Mouse (Mus musculus) left cerebral cortex, adult 2 months (tissue): ENCODE data around the gene 2610528J11Rik. TPM values are rescaled to one million over a fixed set of nuclear protein-coding genes. Genes with fewer than 3 reads are reported as not detected.

Source experiments
- DNase-seq, 2 experiments: peaks; one replicate each; pipeline ENCODE4 v3.0.0; 2021 to 2022; ENCODE audit warnings: low spot score in 2 of 2, mixed read lengths in 1 of 2; ENCODE audit errors: extremely low spot score in 1 of 2
- H3K27ac ChIP-seq: fragments of 200-600 bp; 2 replicates; pipeline ENCODE4 v1.8.1; 2022
- H3K4me3 ChIP-seq: fragments of 200-600 bp; 2 replicates; pipeline ENCODE4 v1.8.1; 2022
- CTCF ChIP-seq: fragments of 200-600 bp; IDR thresholded peaks from 2 replicates; pipeline ENCODE4 v1.8.1; 2022; ENCODE audit warnings: antibody characterized with exemption, mild to moderate bottlenecking, moderate library complexity
- intact Hi-C: fragments of 180-260 bp; cut with DNase I; formaldehyde crosslinking; loops from one replicate; pipeline ENCODE4 v1.15.1; 2025
- total RNA-seq, 2 experiments: library from RNA; stranded (reverse); gene quantifications; 2 replicates each; pipeline ENCODE4 v1.2.3; 2021

The 2610528J11Rik gene
- total RNA-seq, 2 experiments from 2014 or later, result not detected

DNA sequence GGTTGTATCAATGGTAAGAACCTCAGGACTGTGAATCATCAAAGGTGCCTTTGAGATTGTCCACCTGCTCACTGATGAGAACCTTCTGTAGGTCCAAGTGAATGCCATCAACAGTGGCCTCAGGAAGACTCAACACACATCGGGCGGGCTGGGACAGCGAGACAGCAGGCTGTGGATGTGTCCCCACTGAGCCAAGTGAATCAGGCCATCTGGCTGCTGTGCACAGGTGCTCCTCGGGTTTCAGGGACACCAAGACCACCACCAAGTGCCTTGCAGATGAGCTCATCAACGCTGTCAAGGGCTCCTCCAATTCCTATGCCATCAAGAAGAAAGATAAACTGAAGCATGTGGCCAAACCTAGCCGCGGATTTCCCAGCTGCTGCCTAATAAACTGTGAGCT, 4.6 kb upstream of the 2610528J11Rik start:
- no peak for TF ChIP-seq CTCF
- DNase-seq, result no peak
- Histone ChIP-seq H3K4me3 (no peak overlapping the region), H3K27ac (no peak overlapping the region)
- intact Hi-C loops, result no loop called here

GRCm38 (mm10) chr4:118523976-118524375, 2.8 kb upstream of the 2610528J11Rik start:
- intact Hi-C loops, result no loop called here
- Histone ChIP-seq H3K4me3 (no peak overlapping the region), H3K27ac (no peak overlapping the region)
- no peak for TF ChIP-seq CTCF
- DNase-seq, result no peak

DNA sequence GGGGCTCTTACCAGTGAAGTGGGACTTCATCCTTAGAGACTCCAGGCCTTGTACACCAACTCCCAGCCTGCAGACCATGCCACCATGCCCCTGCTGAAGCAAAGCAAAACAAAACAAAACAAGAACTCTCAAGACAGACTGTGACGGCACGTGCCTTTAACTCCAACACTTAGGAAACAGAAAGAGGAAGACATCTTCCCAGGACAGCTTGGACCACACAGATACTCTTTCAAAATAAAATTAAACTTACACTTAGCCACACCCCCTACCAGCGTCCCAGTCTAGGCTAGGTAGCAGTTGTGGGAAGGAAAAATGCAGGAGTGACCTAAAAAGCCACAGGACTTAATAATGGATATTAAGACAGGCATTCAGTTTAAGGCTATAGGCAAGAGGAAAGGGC, 1.0 kb upstream of the 2610528J11Rik start:
- intact Hi-C loops, result no loop called here
- Histone ChIP-seq H3K4me3 (no peak overlapping the region), H3K27ac (no peak overlapping the region)
- no peak for TF ChIP-seq CTCF
- DNase-seq, result no peak

DNA sequence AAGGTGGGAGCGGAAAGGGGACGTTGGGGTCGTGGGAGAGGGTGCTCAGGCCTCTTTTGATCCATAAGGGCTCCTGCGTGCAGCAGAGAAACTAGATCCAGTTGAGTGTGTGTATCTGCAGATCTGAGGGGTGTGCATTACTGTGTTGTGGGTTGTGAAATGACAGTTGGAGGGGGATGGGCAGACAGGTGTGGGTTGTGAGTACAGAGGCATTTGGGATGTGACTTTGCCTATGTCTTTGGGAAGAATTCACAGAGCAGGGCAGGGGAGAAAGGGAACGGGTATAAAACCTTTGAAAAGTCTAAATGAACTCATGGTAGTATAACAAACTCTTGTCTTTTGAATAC, 509 bp downstream of the 2610528J11Rik start:
- H3K27ac ChIP-seq, result no peak overlapping the region
- H3K4me3 ChIP-seq, result no peak overlapping the region
- intact Hi-C loops, result no loop called here
- DNase-seq, result no peak
- TF ChIP-seq CTCF, result no peak

DNA sequence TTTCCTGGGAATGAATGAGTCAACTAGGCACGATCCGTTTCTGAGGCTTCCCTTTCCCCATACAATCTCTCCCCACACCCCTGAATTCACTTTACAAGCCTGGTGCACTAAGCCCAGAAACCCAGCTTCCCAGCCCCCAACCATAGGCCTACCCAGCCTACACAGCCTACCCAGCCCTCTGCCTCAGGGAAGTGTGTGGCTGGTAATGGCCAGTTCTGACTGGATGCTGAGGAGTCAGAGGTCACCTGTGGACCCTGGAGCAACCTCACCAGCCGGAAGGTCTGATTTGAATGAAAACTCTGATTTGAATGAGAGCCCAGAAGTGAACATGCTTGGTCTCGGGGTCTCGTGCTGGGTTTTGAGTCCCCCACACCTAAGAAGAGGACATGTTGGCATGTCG, 921 bp downstream of the 2610528J11Rik start:
- no peak for DNase-seq
- no peak overlapping the region for H3K4me3 ChIP-seq
- intact Hi-C loops, result no loop called here
- TF ChIP-seq CTCF, result no peak
- no peak overlapping the region for H3K27ac ChIP-seq

DNA sequence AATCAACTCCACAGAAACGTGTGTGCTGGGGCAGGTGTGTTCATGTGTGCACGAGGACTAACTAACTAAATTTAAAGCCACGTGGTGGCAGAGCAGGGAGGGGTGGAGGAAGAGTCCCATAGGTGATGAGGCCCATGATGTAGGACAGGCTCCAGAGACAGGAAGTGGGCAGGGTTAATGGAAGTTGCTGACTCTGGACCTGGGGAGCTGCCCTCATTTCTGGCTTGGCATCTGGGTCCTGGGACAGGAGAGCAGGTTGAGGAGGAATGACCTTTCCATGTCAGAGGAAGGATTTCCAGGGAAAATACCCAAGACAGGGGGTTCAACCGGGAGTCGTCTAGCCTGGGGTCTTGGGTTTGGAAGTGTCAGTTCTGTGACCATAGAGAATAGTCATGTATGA, 5.9 kb downstream of the 2610528J11Rik start:
- no peak for TF ChIP-seq CTCF
- intact Hi-C loops, result no loop called here
- DNase-seq, result no peak
- Histone ChIP-seq H3K4me3 (no peak overlapping the region), H3K27ac (no peak overlapping the region)

GRCm38 (mm10) chr4:118533156-118533555, 6.4 kb downstream of the 2610528J11Rik start:
- Histone ChIP-seq H3K27ac (no peak overlapping the region), H3K4me3 (no peak overlapping the region)
- intact Hi-C loops, result no loop called here
- DNase-seq, result no peak
- no peak for TF ChIP-seq CTCF

GRCm38 (mm10) chr4:118533605-118534004, 6.8 kb downstream of the 2610528J11Rik start:
- intact Hi-C loops, result no loop called here
- DNase-seq, result no peak
- TF ChIP-seq CTCF, result no peak
- Histone ChIP-seq H3K4me3 (no peak overlapping the region), H3K27ac (no peak overlapping the region)

DNA sequence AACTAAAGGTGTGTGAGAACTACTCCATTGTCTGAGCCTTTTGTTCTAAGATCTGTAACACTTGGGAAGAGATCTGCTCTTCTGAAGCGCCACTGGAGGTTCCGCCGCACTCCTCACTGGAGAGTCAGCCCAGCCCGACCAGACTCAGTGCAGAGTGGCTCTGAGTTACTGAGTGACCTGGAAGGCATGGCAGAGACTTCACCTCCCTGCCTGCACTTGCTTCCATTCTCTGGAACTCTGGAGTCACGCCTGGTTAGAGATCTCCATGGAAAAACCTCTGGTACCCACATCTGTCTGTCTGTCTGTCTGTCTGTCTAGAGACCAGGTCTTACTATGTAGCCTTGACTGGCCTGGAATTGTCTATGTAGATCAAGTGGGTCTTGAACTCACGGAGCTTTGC, 8.8 kb downstream of the 2610528J11Rik start:
- Histone ChIP-seq H3K4me3 (no peak overlapping the region), H3K27ac (no peak overlapping the region)
- no peak for DNase-seq
- intact Hi-C loops, result no loop called here
- no peak for TF ChIP-seq CTCF

- Histone ChIP-seq H3K4me3 (no peak overlapping the region), H3K27ac (no peak overlapping the region)
- intact Hi-C loops, result no loop called here
- TF ChIP-seq CTCF, result no peak
- DNase-seq, result no peak
Measured at GRCm38 (mm10) chr4:118537801-118538200, 11.0 kb downstream of the 2610528J11Rik start.

DNA sequence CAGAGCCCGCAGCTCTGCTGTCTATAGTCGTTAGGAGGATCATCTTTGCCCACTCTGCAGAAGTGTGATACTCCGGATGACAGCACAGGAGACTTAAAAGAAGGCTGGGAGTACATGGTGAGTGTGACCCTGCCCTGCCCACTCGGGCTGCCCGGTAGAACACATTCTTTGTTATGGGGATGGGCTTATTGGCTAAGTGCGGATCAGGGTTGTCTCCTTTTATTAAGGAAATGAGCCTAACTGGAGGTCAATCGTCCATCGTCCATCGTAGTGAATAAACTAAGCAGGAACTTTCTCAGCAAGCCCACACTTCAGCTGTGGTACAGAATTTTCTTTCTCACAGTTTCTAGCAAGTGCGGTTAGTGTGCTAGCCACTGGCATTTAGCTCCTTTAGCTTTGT, 13.1 kb downstream of the 2610528J11Rik start:
- H3K27ac ChIP-seq, result no peak overlapping the region
- no peak overlapping the region for H3K4me3 ChIP-seq
- intact Hi-C loops, result loop anchor here (5.0 kb wide), 1 partner anchor 93 kb away; no protein-coding TSS in a partner anchor
- TF ChIP-seq CTCF, result no peak
- no peak for DNase-seq

DNA sequence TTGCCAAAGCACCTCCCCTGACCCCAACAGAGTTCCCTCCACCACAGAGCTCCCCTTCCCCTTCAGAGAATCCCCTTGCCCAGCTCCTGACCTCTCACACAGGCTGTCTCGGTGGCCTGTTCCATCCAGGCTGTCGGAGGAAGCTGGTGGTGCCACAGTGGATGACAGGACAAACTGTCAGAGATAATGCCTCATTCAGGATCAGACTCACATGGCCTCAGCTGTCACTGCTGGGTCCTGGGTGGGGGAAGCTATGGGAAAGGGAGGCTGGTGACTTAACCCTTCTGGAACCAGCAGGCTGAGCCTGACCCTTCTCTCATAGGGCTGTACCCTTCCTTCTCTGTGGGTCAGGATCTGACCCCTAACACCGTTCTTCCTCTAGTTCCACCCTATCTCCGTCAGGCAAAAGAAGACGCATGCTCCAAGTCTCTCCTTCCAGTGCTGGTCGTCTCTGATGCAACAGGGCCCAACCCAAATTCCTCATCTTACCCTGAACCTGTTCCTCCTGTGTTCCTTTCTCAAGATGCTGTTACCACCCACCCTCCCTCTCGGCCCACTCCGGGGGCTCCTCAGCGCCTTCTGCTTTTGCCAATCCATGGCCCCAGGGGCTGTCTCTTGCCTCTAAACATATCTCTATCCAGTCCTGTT, 15.8 kb downstream of the 2610528J11Rik start:
- TF ChIP-seq CTCF, result no peak
- intact Hi-C loops, result loop anchor here (5.0 kb wide), 1 partner anchor 95 kb away; no protein-coding TSS in a partner anchor
- Histone ChIP-seq H3K27ac (peak overlapping the region; percentile 59), H3K4me3 (peak overlapping the region; percentile 32)
- peak in 1 of 2 experiments; percentile 15 for DNase-seq

GRCm38 (mm10) chr4:118543158-118543530, 16.3 kb downstream of the 2610528J11Rik start:
- TF ChIP-seq CTCF, result no peak; the same call in 1 of the 2 replicates
- Histone ChIP-seq H3K27ac (peak overlapping the region; percentile 22), H3K4me3 (peak overlapping the region; percentile 32)
- intact Hi-C loops, result loop anchor here (5.0 kb wide), 1 partner anchor 96 kb away; no protein-coding TSS in a partner anchor
- peak; percentile 48 to 53 for DNase-seq
